Mouse (Mus musculus) cortical plate, adult 2 months (tissue): ENCODE measurements around the gene Klri2.

Source experiments
- CTCF ChIP-seq: fragments of 200-500 bp; IDR thresholded peaks from 2 replicates; pipeline ENCODE4 v1.5.1; 2011; ENCODE audit warnings: mild to moderate bottlenecking, control low read depth, low read length; ENCODE audit not compliant: insufficient read depth; ENCODE audit errors: extremely low read depth
- POLR2A ChIP-seq: fragments of 200-500 bp; IDR thresholded peaks from 2 replicates; pipeline ENCODE4 v1.6.1; 2011; ENCODE audit warnings: mild to moderate bottlenecking, low read length, control low read depth; ENCODE audit not compliant: insufficient read depth; ENCODE audit errors: extremely low read depth

DNA sequence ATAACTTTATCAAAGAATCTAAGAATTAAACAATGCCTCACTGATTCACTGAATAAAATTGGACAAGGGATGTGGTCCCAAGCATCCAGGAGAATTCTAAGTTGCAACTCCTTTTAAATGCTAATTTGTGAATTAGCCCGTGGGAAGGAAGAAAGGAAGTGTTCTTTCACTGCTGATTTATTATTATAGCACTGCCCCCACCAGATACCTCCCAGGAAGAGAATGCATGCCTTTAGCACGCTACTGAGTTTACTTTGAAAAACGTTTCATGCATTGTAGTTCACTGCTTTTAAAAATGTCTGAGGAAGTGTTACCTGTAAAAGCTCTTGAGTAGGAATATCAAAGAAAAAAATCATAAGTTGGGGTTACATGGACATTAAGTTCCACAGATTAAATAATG is 19.8 kb downstream of the Klri2 start:
- TF ChIP-seq CTCF (no peak), POLR2A (no peak)
